Mouse (Mus musculus) spleen, postnatal 36 days (tissue): ENCODE data around the gene Ebf1.

ENCODE experiments used
- DNase-seq, 2 experiments: peaks; one replicate each; pipeline ENCODE4 v3.0.0; 2022; ENCODE audit warnings: low spot score in 2 of 2, mixed read lengths in 1 of 2

Gene Ebf1

GRCm38 (mm10) chr11:44895893-44896292, 278.8 kb downstream of the Ebf1 start:
- no peak for DNase-seq

- DNase-seq: no peak
Measured at GRCm38 (mm10) chr11:44897140-44897665, 280.1 kb downstream of the Ebf1 start.

- DNase-seq: peak; percentile 28 to 29
Measured at GRCm38 (mm10) chr11:44899554-44899953, 282.4 kb downstream of the Ebf1 start.

- no peak for DNase-seq
Measured at GRCm38 (mm10) chr11:44899965-44900364, 282.8 kb downstream of the Ebf1 start.

GRCm38 (mm10) chr11:44900496-44900895, 283.4 kb downstream of the Ebf1 start:
- no peak for DNase-seq

GRCm38 (mm10) chr11:44901715-44902114, 284.6 kb downstream of the Ebf1 start:
- peak; percentile 57 for DNase-seq

GRCm38 (mm10) chr11:44902165-44902564, 285.0 kb downstream of the Ebf1 start:
- DNase-seq: no peak

GRCm38 (mm10) chr11:44904121-44904520, 287.0 kb downstream of the Ebf1 start:
- no peak for DNase-seq

- DNase-seq: no peak
Measured at GRCm38 (mm10) chr11:44906456-44906855, 289.3 kb downstream of the Ebf1 start.

- no peak for DNase-seq
Measured at GRCm38 (mm10) chr11:44911765-44912164, 294.6 kb downstream of the Ebf1 start.

GRCm38 (mm10) chr11:44913806-44914205, 296.7 kb downstream of the Ebf1 start:
- DNase-seq: no peak

GRCm38 (mm10) chr11:44917059-44917458, 299.9 kb downstream of the Ebf1 start:
- DNase-seq: no peak

- DNase-seq: no peak
Measured at GRCm38 (mm10) chr11:44923138-44923537, 306.0 kb downstream of the Ebf1 start.

GRCm38 (mm10) chr11:44923868-44924508, 306.9 kb downstream of the Ebf1 start:
- no peak for DNase-seq

- peak; percentile 38 to 48 for DNase-seq
Measured at GRCm38 (mm10) chr11:44924896-44925295, 307.8 kb downstream of the Ebf1 start.

- peak in 1 of 2 experiments; percentile 9 for DNase-seq
Measured at GRCm38 (mm10) chr11:44925806-44926525, 308.8 kb downstream of the Ebf1 start.

GRCm38 (mm10) chr11:44928403-44928802, 311.3 kb downstream of the Ebf1 start:
- peak; percentile 24 to 29 for DNase-seq

- no peak for DNase-seq
Measured at GRCm38 (mm10) chr11:44932942-44933483, 315.9 kb downstream of the Ebf1 start.

GRCm38 (mm10) chr11:44943781-44944180, 326.7 kb downstream of the Ebf1 start:
- DNase-seq: no peak

- no peak for DNase-seq
Measured at GRCm38 (mm10) chr11:44944401-44944800, 327.3 kb downstream of the Ebf1 start.

GRCm38 (mm10) chr11:44946618-44947017, 329.5 kb downstream of the Ebf1 start:
- DNase-seq: no peak

GRCm38 (mm10) chr11:44948541-44948940, 331.4 kb downstream of the Ebf1 start:
- no peak for DNase-seq

- peak; percentile 46 to 55 for DNase-seq
Measured at GRCm38 (mm10) chr11:44949140-44949539, 332.0 kb downstream of the Ebf1 start.
